Mouse (Mus musculus) small intestine, adult 2 months (tissue): ENCODE data around the gene Ankrd6. TPM values are rescaled to one million over a fixed set of nuclear protein-coding genes. Genes with fewer than 3 reads are reported as not detected.

Experiments
- H3K27ac ChIP-seq: fragments of 200-500 bp; 2 replicates; pipeline ENCODE4 v1.5.1; 2012; ENCODE audit warnings: low read depth, low read length, control low read depth, inconsistent platforms; ENCODE audit not compliant: insufficient read depth
- H3K27me3 ChIP-seq: fragments of 200-500 bp; 2 replicates; pipeline ENCODE4 v1.6.1; 2012; ENCODE audit warnings: mild to moderate bottlenecking, moderate library complexity, low read length, inconsistent platforms; ENCODE audit not compliant: control insufficient read depth, insufficient read depth
- H3K36me3 ChIP-seq: fragments of 200-500 bp; 2 replicates; pipeline ENCODE4 v1.6.1; 2012; ENCODE audit warnings: mild to moderate bottlenecking, low read length, control low read depth, inconsistent platforms; ENCODE audit not compliant: control insufficient read depth, insufficient read depth
- H3K4me1 ChIP-seq: fragments of 200-500 bp; 2 replicates; pipeline ENCODE4 v1.6.1; 2012; ENCODE audit warnings: low read length, inconsistent platforms, mixed read lengths; ENCODE audit not compliant: control insufficient read depth, insufficient read depth, insufficient read length
- H3K4me3 ChIP-seq: fragments of 200-500 bp; 2 replicates; pipeline ENCODE4 v1.5.1; 2012; ENCODE audit warnings: low read depth, mild to moderate bottlenecking, control low read depth, inconsistent platforms, low read length, moderate library complexity
- CTCF ChIP-seq: fragments of 200-500 bp; IDR thresholded peaks from 2 replicates; pipeline ENCODE4 v1.5.1; 2012; ENCODE audit warnings: low read depth, mild to moderate bottlenecking, control low read depth, inconsistent platforms, low read length, moderate library complexity, mixed read lengths; ENCODE audit not compliant: insufficient replicate concordance, insufficient read length; ENCODE audit errors: extremely low read depth
- POLR2A ChIP-seq: fragments of 200-500 bp; IDR thresholded peaks from 2 replicates; pipeline ENCODE4 v1.6.1; 2012; ENCODE audit warnings: low read depth, mild to moderate bottlenecking, control low read depth, inconsistent platforms, low read length, moderate library complexity
- WGBS: fragments of 180-500 bp; shearing (Covaris S2); methylation state at CpG from one replicate; pipeline ENCODE4 v1.1.7; 2018; 5-methylcytosine and 5-hydroxymethylcytosine counted together
- polyA plus RNA-seq: library from polyadenylated mRNA; depleted of rRNA; stranded (reverse); fragments of >200 nt; gene quantifications from 2 replicates; pipeline ENCODE4 v1.2.3, GENCODE M21; 2012

The Ankrd6 gene
- polyA plus RNA-seq, 1 experiment, result 0.27 TPM

DNA sequence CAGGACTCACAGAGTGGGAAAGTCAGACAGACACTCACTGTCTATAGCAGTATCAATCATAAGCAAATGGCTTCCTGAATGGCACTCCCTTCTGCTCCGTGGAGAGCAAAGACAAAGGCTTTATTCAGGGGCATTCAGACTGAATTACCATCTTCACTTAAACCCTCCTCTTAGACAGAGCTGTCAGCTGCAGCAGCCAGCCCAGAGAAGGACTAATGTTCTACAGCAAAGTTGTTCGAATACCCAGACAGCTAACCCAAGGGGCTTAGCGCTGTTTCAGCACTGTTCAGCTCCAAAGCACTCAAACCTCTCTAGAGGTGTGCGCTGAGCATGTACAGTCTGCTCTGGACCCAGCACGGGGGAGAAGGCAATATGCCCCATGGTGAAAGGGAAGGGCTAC lies 32.1 kb downstream of the Ankrd6 start:
- no peak overlapping the region for H3K4me3 ChIP-seq
- WGBS, result 72% methylated on average over 5 of the region's 5 CpGs
- H3K4me1 ChIP-seq, result peaks cover 3% of the 10 kb centered on the region; the same call in 1 of the 2 replicates
- H3K27me3 ChIP-seq, result no peaks in the 10 kb centered on the region
- no peaks in the 10 kb centered on the region for H3K36me3 ChIP-seq
- H3K27ac ChIP-seq, result no peak overlapping the region
- TF ChIP-seq CTCF (no peak), POLR2A (no peak)

DNA sequence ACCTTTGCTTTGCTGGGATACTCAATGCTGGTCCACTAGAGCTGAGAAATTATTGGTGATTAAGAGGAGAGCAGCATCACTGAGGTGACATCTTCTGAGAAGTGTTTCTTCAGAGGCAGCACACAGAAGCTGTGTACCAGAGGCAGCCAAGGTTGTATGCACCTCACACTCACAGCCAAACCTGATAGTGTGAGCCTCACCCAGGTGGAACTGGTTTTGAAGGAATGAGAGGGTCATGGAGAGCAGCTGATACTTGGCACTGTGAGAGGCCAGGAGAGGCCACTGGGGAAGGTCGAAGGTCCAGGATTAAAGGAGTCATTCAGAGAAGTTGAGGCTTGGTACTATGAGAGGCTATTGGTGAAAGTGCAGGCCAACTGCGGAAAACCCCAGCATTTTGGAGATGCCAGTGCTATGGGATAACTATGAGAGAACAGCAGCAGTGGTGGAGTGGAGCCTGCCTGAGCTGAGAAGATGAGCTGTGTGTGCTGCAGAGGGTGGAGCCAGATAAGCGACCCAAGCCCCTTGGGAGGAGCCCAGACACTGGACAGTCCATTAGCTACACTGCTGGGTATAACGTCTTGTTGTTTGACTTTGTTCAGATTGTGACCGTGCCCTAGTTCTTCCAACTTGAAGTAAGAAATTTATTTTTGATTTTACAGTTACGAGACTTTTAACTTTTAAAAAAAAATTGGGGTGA lies 33.8 kb downstream of the Ankrd6 start:
- TF ChIP-seq CTCF (no peak), POLR2A (no peak)
- Histone ChIP-seq H3K27me3 (no peaks in the 10 kb centered on the region), H3K4me3 (no peak overlapping the region), H3K27ac (no peak overlapping the region), H3K36me3 (no peaks in the 10 kb centered on the region), H3K4me1 (peaks cover 3% of the 10 kb centered on the region; the same call in 1 of the 2 replicates)
- WGBS, result 57% methylated on average over 6 of the region's 6 CpGs

DNA sequence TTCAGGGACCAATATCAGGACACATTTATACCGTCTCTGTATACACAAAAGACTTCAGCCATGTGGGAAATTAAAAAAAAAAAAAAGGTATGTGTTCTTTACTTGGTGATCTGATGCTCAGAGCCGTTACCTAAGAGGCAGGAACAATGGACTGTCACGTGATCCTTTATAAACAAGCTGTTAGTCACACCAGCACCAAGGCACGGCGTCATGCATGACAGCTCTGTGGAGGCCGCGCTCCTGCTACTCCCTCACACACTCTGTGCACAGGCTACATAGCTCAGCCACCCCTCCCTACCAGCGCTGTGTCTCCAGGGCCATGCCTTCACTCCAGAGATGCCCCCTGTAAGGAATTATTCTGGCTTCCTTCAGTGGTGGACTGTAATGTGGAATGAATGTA lies 34.7 kb downstream of the Ankrd6 start:
- no peaks in the 10 kb centered on the region for H3K36me3 ChIP-seq
- H3K4me3 ChIP-seq, result no peak overlapping the region
- WGBS, result 29% methylated on average over 8 of the region's 8 CpGs
- TF ChIP-seq POLR2A (no peak), CTCF (no peak)
- no peak overlapping the region for H3K27ac ChIP-seq
- H3K4me1 ChIP-seq, result peaks cover 3% of the 10 kb centered on the region; the same call in 1 of the 2 replicates
- H3K27me3 ChIP-seq, result no peaks in the 10 kb centered on the region

DNA sequence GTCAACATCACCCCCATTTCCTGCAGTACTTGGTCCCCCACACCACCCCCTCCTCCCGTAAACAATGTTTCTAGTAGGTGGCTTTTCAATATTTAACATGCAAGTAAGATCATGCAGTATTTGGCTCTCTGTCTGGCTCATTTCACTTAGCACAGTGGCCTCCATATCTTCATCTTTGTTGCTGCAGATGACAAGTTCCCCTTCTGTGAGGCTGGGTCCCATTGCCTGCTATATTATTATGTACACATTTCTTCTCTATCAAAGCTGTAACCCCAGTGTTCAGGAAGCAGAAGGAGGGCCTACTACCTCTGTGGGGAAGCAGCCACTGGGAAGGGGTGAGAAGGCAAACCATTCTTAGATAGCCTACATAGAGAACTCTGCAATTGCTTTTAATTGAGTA lies 40.6 kb downstream of the Ankrd6 start:
- TF ChIP-seq CTCF (no peak), POLR2A (no peak)
- Histone ChIP-seq H3K36me3 (no peaks in the 10 kb centered on the region), H3K27me3 (no peaks in the 10 kb centered on the region), H3K27ac (no peak overlapping the region), H3K4me1 (peaks cover 3% of the 10 kb centered on the region; the same call in 1 of the 2 replicates), H3K4me3 (no peak overlapping the region)
- WGBS, result 97% methylated on average over 1 of the region's 1 CpGs

DNA sequence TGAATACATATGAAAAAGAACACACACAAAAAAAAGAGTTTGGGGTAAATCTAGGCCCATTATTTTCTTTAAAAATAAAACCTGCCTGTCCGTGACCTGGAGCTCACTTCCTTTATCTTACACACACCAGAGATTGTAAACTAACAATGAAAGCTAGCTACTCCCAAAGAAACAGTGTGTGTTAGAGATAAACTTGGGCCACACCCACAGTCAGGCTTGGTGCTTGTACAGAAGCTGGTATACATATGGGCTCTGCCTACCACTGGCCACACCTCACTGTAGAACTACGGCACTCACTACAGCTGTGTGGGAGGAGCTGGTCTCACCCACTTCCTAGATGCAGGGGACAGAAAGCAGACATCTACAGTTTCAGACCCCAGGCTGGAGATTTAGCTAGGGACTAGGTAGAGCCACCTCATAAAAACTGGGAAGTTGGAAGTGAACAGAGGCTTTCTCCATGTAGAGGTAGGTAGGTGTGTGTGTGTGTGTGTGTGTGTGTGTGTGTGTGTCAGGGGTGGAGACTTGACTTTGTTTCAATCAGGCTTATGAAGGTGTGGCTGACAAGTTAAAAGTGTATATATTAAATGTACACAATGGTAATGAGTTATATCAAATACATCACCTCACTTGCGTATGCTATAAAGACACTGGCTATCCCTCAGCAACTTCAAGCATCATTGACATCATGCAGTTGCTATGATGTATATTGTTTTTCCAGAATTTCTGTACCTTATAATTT lies 41.2 kb downstream of the Ankrd6 start:
- 36% methylated on average over 3 of the region's 3 CpGs for WGBS
- no peak for TF ChIP-seq CTCF
- no peak for TF ChIP-seq POLR2A
- no peak overlapping the region for H3K27ac ChIP-seq

DNA sequence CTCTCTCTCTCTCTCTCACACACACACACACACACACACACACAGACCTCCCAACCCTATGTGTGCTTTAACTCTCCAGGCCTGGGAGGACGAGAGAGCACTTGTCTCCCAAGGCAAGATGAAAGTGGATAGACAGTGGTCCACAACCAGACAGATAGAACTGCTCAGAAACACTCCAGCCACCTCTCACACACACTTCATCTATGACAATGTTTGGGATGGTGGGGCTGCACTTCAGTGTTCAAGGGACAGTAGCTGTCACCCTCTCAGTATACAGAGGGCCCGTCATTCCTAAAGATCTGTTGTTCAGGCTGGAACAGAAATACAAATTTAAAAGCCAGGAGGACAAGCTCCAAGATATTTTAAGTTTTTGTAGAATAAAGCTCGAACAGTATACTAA lies 43.0 kb downstream of the Ankrd6 start:
- H3K4me3 ChIP-seq, result no peak overlapping the region
- TF ChIP-seq POLR2A, result no peak
- no peak for TF ChIP-seq CTCF
- no peaks in the 10 kb centered on the region for H3K36me3 ChIP-seq
- no peak overlapping the region for H3K27ac ChIP-seq
- WGBS, result 88% methylated on average over 3 of the region's 3 CpGs
- peaks cover 3% of the 10 kb centered on the region; the same call in 1 of the 2 replicates for H3K4me1 ChIP-seq
- H3K27me3 ChIP-seq, result no peaks in the 10 kb centered on the region

More for the DNA sequence above, 41.2 kb downstream of the Ankrd6 start:
- Histone ChIP-seq H3K4me3 (no peak overlapping the region), H3K36me3 (no peaks in the 10 kb centered on the region), H3K4me1 (peaks cover 3% of the 10 kb centered on the region; the same call in 1 of the 2 replicates), H3K27me3 (no peaks in the 10 kb centered on the region)

DNA sequence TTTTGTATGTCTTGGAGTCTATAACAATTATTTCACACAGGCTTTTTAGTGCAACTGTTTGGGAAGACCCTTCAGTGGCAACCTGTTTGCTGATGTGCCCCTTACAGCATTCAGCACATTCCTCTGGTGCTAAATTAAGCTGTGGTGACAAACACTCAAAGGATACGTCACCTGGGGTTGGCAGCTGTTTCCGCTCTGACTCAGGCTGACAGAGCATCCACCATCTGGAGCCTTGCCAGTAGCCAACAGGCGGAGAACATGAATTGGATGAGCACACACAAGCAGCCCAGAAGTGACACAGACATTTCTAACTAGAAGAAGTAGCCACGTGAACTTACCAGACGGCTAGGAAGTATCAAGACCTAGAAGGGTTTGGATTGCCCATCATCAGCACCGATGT lies 44.0 kb downstream of the Ankrd6 start:
- WGBS, result 57% methylated on average over 6 of the region's 6 CpGs
- TF ChIP-seq CTCF (no peak), POLR2A (no peak)

More for the DNA sequence above, 44.0 kb downstream of the Ankrd6 start:
- Histone ChIP-seq H3K4me1 (peaks cover 3% of the 10 kb centered on the region; the same call in 1 of the 2 replicates), H3K27ac (no peak overlapping the region; the same call in 1 of the 2 replicates), H3K27me3 (no peaks in the 10 kb centered on the region), H3K36me3 (no peaks in the 10 kb centered on the region), H3K4me3 (no peak overlapping the region)
